Mouse (Mus musculus): ENCODE data around the gene Tnfrsf22. TPM values are rescaled to one million over a fixed set of nuclear protein-coding genes. Genes with fewer than 3 reads are reported as not detected.

The Tnfrsf22 gene
- 12.4 and 13.7 TPM in 2 replicates for polyA plus RNA-seq (2014; fragmentation: Nextera tagmentation; extraction: Ambion mirVana)

- Histone ChIP-seq H3K27me3 (ENCODE audit: control insufficient read depth, insufficient read depth, low read length) (no peaks in the 10 kb centered on the region), H3K27ac (ENCODE audit: low read length) (no peak within 1 kb of the TSS), H3K4me1 (ENCODE audit: control insufficient read depth, insufficient read depth, low read length) (no peaks in the 10 kb centered on the region), H3K4me3 (ENCODE audit: low read depth, low read length) (peak within 1 kb of the TSS; percentile 49), H3K4me2 (replicated peaks; ENCODE audit: low read depth, low read length) (peak within 1 kb of the TSS; percentile 58), H3K9ac (replicated peaks; ENCODE audit: low read depth, low read length) (no peak within 1 kb of the TSS; the same call in 1 of the 2 replicates), H3K9me3 (ENCODE audit: control insufficient read depth, low read depth, low read length) (no peaks in the 10 kb centered on the region), H3K36me3 (ENCODE audit: control insufficient read depth, insufficient read depth, low read length) (no peaks in the 10 kb centered on the region)
- ATAC-seq (ENCODE audit: insufficient number of reproducible peaks, insufficient read depth, low FRiP score, low read depth), result peak; percentile 92
- WGBS, result 2% methylated on average over 38 of the region's 39 CpGs
Observed at GRCm38 (mm10) chr7:143649034-143649768, at the start of gene Tnfrsf22. Gene Tnfrsf22 (minus strand): TSS chr7:143649661.

GRCm38 (mm10) chr7:143696140-143696539 is 46.7 kb upstream of the Tnfrsf22 start:
- no peak for ATAC-seq (ENCODE audit: insufficient number of reproducible peaks, insufficient read depth, low FRiP score, low read depth)
- peaks cover 59% of the 10 kb centered on the region for H3K36me3 ChIP-seq (ENCODE audit: control insufficient read depth, insufficient read depth, low read length)

GRCm38 (mm10) chr7:143694550-143694949 is 45.1 kb upstream of the Tnfrsf22 start:
- Histone ChIP-seq H3K4me1 (ENCODE audit: control insufficient read depth, insufficient read depth, low read length) (no peaks in the 10 kb centered on the region), H3K4me2 (replicated peaks; ENCODE audit: low read depth, low read length) (no peak overlapping the region), H3K9me3 (ENCODE audit: control insufficient read depth, low read depth, low read length) (no peaks in the 10 kb centered on the region), H3K4me3 (ENCODE audit: low read depth, low read length) (no peak overlapping the region), H3K36me3 (ENCODE audit: control insufficient read depth, insufficient read depth, low read length) (peaks cover 74% of the 10 kb centered on the region), H3K27me3 (ENCODE audit: control insufficient read depth, insufficient read depth, low read length) (no peaks in the 10 kb centered on the region), H3K9ac (replicated peaks; ENCODE audit: low read depth, low read length) (no peak overlapping the region), H3K27ac (ENCODE audit: low read length) (no peak overlapping the region)
- no peak for ATAC-seq (ENCODE audit: insufficient number of reproducible peaks, insufficient read depth, low FRiP score, low read depth)
- WGBS, result 95% methylated on average over 7 of the region's 7 CpGs

More at GRCm38 (mm10) chr7:143696140-143696539, 46.7 kb upstream of the Tnfrsf22 start:
- H3K9ac ChIP-seq (replicated peaks; ENCODE audit: low read depth, low read length), result no peak overlapping the region
- no peak overlapping the region for H3K27ac ChIP-seq (ENCODE audit: low read length)
- no peaks in the 10 kb centered on the region for H3K4me1 ChIP-seq (ENCODE audit: control insufficient read depth, insufficient read depth, low read length)
- H3K27me3 ChIP-seq (ENCODE audit: control insufficient read depth, insufficient read depth, low read length), result no peaks in the 10 kb centered on the region
- 66% methylated on average over 2 of the region's 2 CpGs for WGBS
- no peak overlapping the region for H3K4me2 ChIP-seq (replicated peaks; ENCODE audit: low read depth, low read length)
- H3K4me3 ChIP-seq (ENCODE audit: low read depth, low read length), result no peak overlapping the region
- H3K9me3 ChIP-seq (ENCODE audit: control insufficient read depth, low read depth, low read length), result no peaks in the 10 kb centered on the region

- no peaks in the 10 kb centered on the region for H3K4me1 ChIP-seq (ENCODE audit: control insufficient read depth, insufficient read depth, low read length)
- H3K36me3 ChIP-seq (ENCODE audit: control insufficient read depth, insufficient read depth, low read length), result peaks cover 82% of the 10 kb centered on the region
- WGBS, result 89% methylated on average over 12 of the region's 12 CpGs
- no peak overlapping the region for H3K4me3 ChIP-seq (ENCODE audit: low read depth, low read length)
- no peak overlapping the region for H3K9ac ChIP-seq (replicated peaks; ENCODE audit: low read depth, low read length)
- ATAC-seq (ENCODE audit: insufficient number of reproducible peaks, insufficient read depth, low FRiP score, low read depth), result no peak
- H3K27ac ChIP-seq (ENCODE audit: low read length), result no peak overlapping the region
- H3K27me3 ChIP-seq (ENCODE audit: control insufficient read depth, insufficient read depth, low read length), result no peaks in the 10 kb centered on the region
- H3K9me3 ChIP-seq (ENCODE audit: control insufficient read depth, low read depth, low read length), result no peaks in the 10 kb centered on the region
- H3K4me2 ChIP-seq (replicated peaks; ENCODE audit: low read depth, low read length), result no peak overlapping the region
Observed at GRCm38 (mm10) chr7:143692746-143693510, 43.5 kb upstream of the Tnfrsf22 start.

- no peaks in the 10 kb centered on the region for H3K4me1 ChIP-seq (ENCODE audit: control insufficient read depth, insufficient read depth, low read length)
- H3K9me3 ChIP-seq (ENCODE audit: control insufficient read depth, low read depth, low read length), result no peaks in the 10 kb centered on the region
- H3K27me3 ChIP-seq (ENCODE audit: control insufficient read depth, insufficient read depth, low read length), result no peaks in the 10 kb centered on the region
- no peak overlapping the region for H3K9ac ChIP-seq (replicated peaks; ENCODE audit: low read depth, low read length)
- H3K4me3 ChIP-seq (ENCODE audit: low read depth, low read length), result no peak overlapping the region
- no peak for ATAC-seq (ENCODE audit: insufficient number of reproducible peaks, insufficient read depth, low FRiP score, low read depth)
- WGBS, result 98% methylated on average over 4 of the region's 4 CpGs
- no peak overlapping the region for H3K27ac ChIP-seq (ENCODE audit: low read length)
- H3K36me3 ChIP-seq (ENCODE audit: control insufficient read depth, insufficient read depth, low read length), result peaks cover 87% of the 10 kb centered on the region
- no peak overlapping the region for H3K4me2 ChIP-seq (replicated peaks; ENCODE audit: low read depth, low read length)
Observed at GRCm38 (mm10) chr7:143691909-143692308, 42.4 kb upstream of the Tnfrsf22 start.

- H3K9ac ChIP-seq (replicated peaks; ENCODE audit: low read depth, low read length), result no peak overlapping the region
- no peaks in the 10 kb centered on the region for H3K4me1 ChIP-seq (ENCODE audit: control insufficient read depth, insufficient read depth, low read length)
- peaks cover 81% of the 10 kb centered on the region for H3K36me3 ChIP-seq (ENCODE audit: control insufficient read depth, insufficient read depth, low read length)
- no peak overlapping the region for H3K27ac ChIP-seq (ENCODE audit: low read length)
- no peaks in the 10 kb centered on the region for H3K27me3 ChIP-seq (ENCODE audit: control insufficient read depth, insufficient read depth, low read length)
- WGBS, result 86% methylated on average over 5 of the region's 5 CpGs
- no peaks in the 10 kb centered on the region for H3K9me3 ChIP-seq (ENCODE audit: control insufficient read depth, low read depth, low read length)
- no peak overlapping the region for H3K4me3 ChIP-seq (ENCODE audit: low read depth, low read length)
- ATAC-seq (ENCODE audit: insufficient number of reproducible peaks, insufficient read depth, low FRiP score, low read depth), result no peak
- H3K4me2 ChIP-seq (replicated peaks; ENCODE audit: low read depth, low read length), result no peak overlapping the region
Observed at GRCm38 (mm10) chr7:143691181-143691580, 41.7 kb upstream of the Tnfrsf22 start.

- H3K4me3 ChIP-seq (ENCODE audit: low read depth, low read length), result no peak overlapping the region
- WGBS, result 50% methylated on average over 4 of the region's 4 CpGs
Observed at GRCm38 (mm10) chr7:143689946-143690345, 40.5 kb upstream of the Tnfrsf22 start.

GRCm38 (mm10) chr7:143689481-143689880 is 40.0 kb upstream of the Tnfrsf22 start:
- H3K4me1 ChIP-seq (ENCODE audit: control insufficient read depth, insufficient read depth, low read length), result no peaks in the 10 kb centered on the region
- peaks cover 65% of the 10 kb centered on the region for H3K36me3 ChIP-seq (ENCODE audit: control insufficient read depth, insufficient read depth, low read length)
- H3K4me2 ChIP-seq (replicated peaks; ENCODE audit: low read depth, low read length), result no peak overlapping the region
- no peaks in the 10 kb centered on the region for H3K27me3 ChIP-seq (ENCODE audit: control insufficient read depth, insufficient read depth, low read length)
- H3K27ac ChIP-seq (ENCODE audit: low read length), result no peak overlapping the region
- 75% methylated on average over 7 of the region's 7 CpGs for WGBS
- H3K9me3 ChIP-seq (ENCODE audit: control insufficient read depth, low read depth, low read length), result no peaks in the 10 kb centered on the region
- no peak for ATAC-seq (ENCODE audit: insufficient number of reproducible peaks, insufficient read depth, low FRiP score, low read depth)
- no peak overlapping the region for H3K4me3 ChIP-seq (ENCODE audit: low read depth, low read length)
- H3K9ac ChIP-seq (replicated peaks; ENCODE audit: low read depth, low read length), result no peak overlapping the region

More at GRCm38 (mm10) chr7:143689946-143690345, 40.5 kb upstream of the Tnfrsf22 start:
- no peak overlapping the region for H3K4me2 ChIP-seq (replicated peaks; ENCODE audit: low read depth, low read length)
- H3K27me3 ChIP-seq (ENCODE audit: control insufficient read depth, insufficient read depth, low read length), result no peaks in the 10 kb centered on the region
- H3K9me3 ChIP-seq (ENCODE audit: control insufficient read depth, low read depth, low read length), result no peaks in the 10 kb centered on the region
- H3K27ac ChIP-seq (ENCODE audit: low read length), result no peak overlapping the region
- no peak for ATAC-seq (ENCODE audit: insufficient number of reproducible peaks, insufficient read depth, low FRiP score, low read depth)
- H3K4me1 ChIP-seq (ENCODE audit: control insufficient read depth, insufficient read depth, low read length), result no peaks in the 10 kb centered on the region
- H3K36me3 ChIP-seq (ENCODE audit: control insufficient read depth, insufficient read depth, low read length), result peaks cover 70% of the 10 kb centered on the region
- no peak overlapping the region for H3K9ac ChIP-seq (replicated peaks; ENCODE audit: low read depth, low read length)

Measured in stomach, embryonic 14.5 days (tissue).